Mouse (Mus musculus) cerebellum, adult 2 months (tissue): ENCODE measurements around the gene Upp2. TPM values are rescaled to one million over a fixed set of nuclear protein-coding genes. Genes with fewer than 3 reads are reported as not detected.

Experiments
- DNase-seq, 2 experiments: peaks; one replicate each; pipeline ENCODE4 v3.0.0; 2021
- H3K27ac ChIP-seq: fragments of 200-500 bp; 2 replicates; pipeline ENCODE4 v1.5.1; 2012; ENCODE audit warnings: low read length, control low read depth, inconsistent platforms; ENCODE audit not compliant: insufficient read depth
- H3K27me3 ChIP-seq: fragments of 200-500 bp; 2 replicates; pipeline ENCODE4 v1.6.1; 2012; ENCODE audit warnings: inconsistent platforms, mild to moderate bottlenecking, low read length, moderate library complexity; ENCODE audit not compliant: control insufficient read depth, insufficient read depth
- H3K4me1 ChIP-seq: fragments of 200-500 bp; 2 replicates; pipeline ENCODE4 v1.6.1; 2011; ENCODE audit warnings: low read length; ENCODE audit not compliant: control insufficient read depth, insufficient read depth
- H3K4me3 ChIP-seq: fragments of 200-500 bp; replicated peaks from 2 replicates; pipeline ENCODE3; 2011; ENCODE audit warnings: mild to moderate bottlenecking, low read depth, low read length, control low read depth; ENCODE audit not compliant: insufficient read depth
- CTCF ChIP-seq: fragments of 200-500 bp; IDR thresholded peaks from 2 replicates; pipeline ENCODE4 v1.5.1; 2011; ENCODE audit warnings: low read depth, mild to moderate bottlenecking, control low read depth, low read length, moderate library complexity, borderline replicate concordance; ENCODE audit not compliant: insufficient read depth
- POLR2A ChIP-seq: fragments of 200-500 bp; IDR thresholded peaks from 2 replicates; pipeline ENCODE4 v1.6.1; 2011; ENCODE audit warnings: low read length, control low read depth, borderline replicate concordance; ENCODE audit not compliant: insufficient read depth
- WGBS: fragments of 180-500 bp; shearing (Covaris S2); methylation state at CpG from one replicate; pipeline ENCODE4 v1.1.7; 2018; 5-methylcytosine and 5-hydroxymethylcytosine counted together
- polyA plus RNA-seq: library from polyadenylated mRNA; depleted of rRNA; stranded (reverse); fragments of >200 nt; gene quantifications from 2 replicates; pipeline ENCODE4 v1.2.3, GENCODE M21; 2012

The Upp2 gene
- polyA plus RNA-seq, 1 experiment = 38.2 TPM

DNA sequence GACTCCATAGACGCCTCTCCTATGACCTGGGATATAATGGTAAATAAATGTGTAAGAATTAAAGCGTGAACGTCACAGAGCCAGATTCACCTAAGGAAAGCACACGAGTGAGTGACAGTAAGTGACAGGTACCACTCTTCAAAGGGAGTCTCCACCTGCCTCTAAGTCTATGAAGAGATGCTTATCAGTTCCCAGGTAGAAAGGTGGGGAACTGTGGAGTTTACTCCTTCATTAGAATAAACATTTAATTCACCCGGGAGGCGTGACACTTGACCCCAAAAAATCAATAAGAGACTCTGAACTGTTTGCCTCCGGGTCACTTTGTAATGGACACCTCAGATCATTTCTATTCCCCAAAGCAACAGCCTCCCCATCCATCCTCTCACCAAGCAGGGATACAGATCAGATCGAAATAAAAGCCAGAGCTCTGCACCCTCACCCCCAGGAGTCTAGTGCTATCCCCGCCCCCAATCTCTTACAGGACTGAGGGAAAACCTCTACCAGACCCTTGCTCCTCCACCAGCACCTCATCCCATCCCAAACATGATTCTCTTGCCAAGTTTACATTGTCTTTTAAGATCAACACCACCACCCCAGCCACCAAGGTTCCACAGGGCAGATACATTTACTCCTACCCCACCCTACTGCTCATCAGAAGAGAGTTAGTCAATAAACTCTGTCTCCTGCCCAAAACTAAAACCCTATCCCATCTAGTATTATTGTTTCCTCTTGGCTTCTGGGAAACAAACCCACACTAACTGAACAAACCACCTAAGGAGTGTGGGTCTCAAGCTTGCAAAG is 9.9 kb upstream of the Upp2 start:
- 78% methylated on average over 9 of the region's 9 CpGs for WGBS
- no peak overlapping the region for H3K27ac ChIP-seq
- DNase-seq = no peak
- no peak overlapping the region for H3K4me3 ChIP-seq
- TF ChIP-seq POLR2A (no peak), CTCF (no peak)
- H3K4me1 ChIP-seq = no peaks in the 10 kb centered on the region
- no peaks in the 10 kb centered on the region for H3K27me3 ChIP-seq

DNA sequence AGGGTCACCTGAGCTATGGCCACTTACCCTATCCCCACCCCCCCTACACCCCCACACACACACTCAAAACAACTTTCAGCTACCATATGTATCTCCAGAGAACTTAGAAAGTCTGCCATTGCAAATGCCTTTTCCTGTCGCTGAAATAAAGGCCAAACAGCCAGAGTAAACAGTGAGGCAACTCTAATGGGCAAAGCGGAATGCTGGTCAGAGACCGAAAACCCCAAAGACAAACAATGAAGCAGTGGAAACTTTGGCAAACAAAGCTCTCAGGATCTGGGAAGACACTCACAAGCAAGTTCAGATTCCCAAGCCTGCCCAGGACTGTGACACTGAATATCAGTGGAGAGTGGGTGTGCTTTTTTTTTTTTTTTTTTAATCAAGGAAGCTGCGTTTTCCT is 5.0 kb upstream of the Upp2 start:
- Histone ChIP-seq H3K4me3 (no peak overlapping the region), H3K4me1 (peaks cover 9% of the 10 kb centered on the region), H3K27ac (no peak overlapping the region), H3K27me3 (no peaks in the 10 kb centered on the region)
- WGBS = 68% methylated on average over 4 of the region's 4 CpGs
- no peak for DNase-seq
- no peak for TF ChIP-seq POLR2A
- TF ChIP-seq CTCF = no peak

- Histone ChIP-seq H3K27ac (no peak overlapping the region), H3K4me1 (peaks cover 13% of the 10 kb centered on the region), H3K27me3 (no peaks in the 10 kb centered on the region), H3K4me3 (peak overlapping the region; percentile 47)
- peak; percentile 72 to 81 for DNase-seq
- 10% methylated on average over 6 of the region's 6 CpGs for WGBS
- TF ChIP-seq CTCF = no peak
- TF ChIP-seq POLR2A = no peak
These were observed 1.8 kb upstream of the Upp2 start for GRCm38 (mm10) chr2:58565267-58565666.

DNA sequence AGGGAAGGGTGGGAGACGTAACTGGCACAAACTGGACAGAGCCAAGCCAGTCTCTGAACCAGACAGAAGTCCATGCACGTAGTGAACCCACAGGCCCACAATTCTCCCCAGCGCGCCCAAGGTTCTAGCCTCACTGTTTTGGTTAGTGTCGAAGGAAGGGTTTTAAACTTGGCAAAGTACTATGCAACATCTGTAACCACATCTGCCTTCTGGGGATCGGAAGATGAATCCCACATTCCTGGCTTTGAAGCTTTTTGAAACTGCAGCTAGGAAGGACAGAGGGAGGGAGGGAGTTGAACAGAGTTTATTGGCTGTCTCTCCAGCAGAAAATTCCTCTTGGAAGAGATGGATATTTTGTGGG is 1.1 kb upstream of the Upp2 start:
- H3K4me3 ChIP-seq = peak overlapping the region; percentile 77
- peak in 1 of 2 experiments; percentile 53 for DNase-seq
- no peaks in the 10 kb centered on the region for H3K27me3 ChIP-seq
- no peak for TF ChIP-seq POLR2A
- no peak for TF ChIP-seq CTCF
- WGBS = 7% methylated on average over 6 of the region's 6 CpGs
- peak overlapping the region; percentile 76 for H3K27ac ChIP-seq
- H3K4me1 ChIP-seq = peaks cover 13% of the 10 kb centered on the region

DNA sequence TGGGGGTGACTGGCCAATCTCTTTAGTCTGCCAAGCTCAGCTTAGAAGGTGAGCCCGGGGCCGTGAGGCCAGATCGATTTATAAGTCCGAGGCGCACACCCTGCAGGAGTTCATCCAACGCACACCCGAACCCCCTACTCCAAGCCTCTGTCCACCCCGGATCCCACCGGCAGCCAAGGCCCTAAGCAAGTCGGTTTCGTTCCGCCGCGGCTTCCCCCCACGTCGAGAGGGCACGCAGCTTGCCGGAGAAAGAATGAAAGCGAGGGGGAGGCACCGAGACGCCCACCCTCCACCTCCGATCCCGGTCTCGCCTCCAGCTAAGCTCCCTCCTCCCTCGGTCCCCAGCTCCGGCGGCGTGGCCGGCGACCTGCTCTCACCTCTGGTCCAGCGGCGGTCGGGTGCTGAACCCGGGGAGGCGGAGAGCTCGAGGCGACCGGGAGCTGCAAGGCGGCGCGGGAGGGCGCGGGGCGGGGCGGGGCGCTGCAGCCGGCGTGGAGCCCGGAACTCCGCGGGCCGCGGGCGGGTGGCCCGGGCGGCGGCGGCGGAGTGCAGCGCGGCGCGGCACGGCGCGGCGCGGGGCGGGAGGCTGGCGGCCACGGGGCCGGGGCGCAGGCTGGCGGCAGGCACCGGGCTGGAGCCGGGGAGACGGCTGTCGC is 560 bp upstream of the Upp2 start:
- peak overlapping the region; percentile 91 for H3K4me3 ChIP-seq
- peak overlapping the region; percentile 76 for H3K27ac ChIP-seq
- H3K27me3 ChIP-seq = no peaks in the 10 kb centered on the region
- WGBS = 2% methylated on average over 78 of the region's 78 CpGs
- TF ChIP-seq POLR2A = no peak
- no peak for TF ChIP-seq CTCF
- H3K4me1 ChIP-seq = peaks cover 15% of the 10 kb centered on the region
- peak; percentile 73 to 77 for DNase-seq

- 5% methylated on average over 12 of the region's 12 CpGs for WGBS
- TF ChIP-seq CTCF (no peak), POLR2A (peak; percentile 3; the same call in 1 of the 2 replicates)
- peaks cover 14% of the 10 kb centered on the region for H3K4me1 ChIP-seq
- peak overlapping the region; percentile 91 for H3K4me3 ChIP-seq
- H3K27ac ChIP-seq = peak overlapping the region; percentile 80
- peak; percentile 41 to 56 for DNase-seq
- no peaks in the 10 kb centered on the region for H3K27me3 ChIP-seq
These were observed 995 bp downstream of the Upp2 start for GRCm38 (mm10) chr2:58567866-58568719.

DNA sequence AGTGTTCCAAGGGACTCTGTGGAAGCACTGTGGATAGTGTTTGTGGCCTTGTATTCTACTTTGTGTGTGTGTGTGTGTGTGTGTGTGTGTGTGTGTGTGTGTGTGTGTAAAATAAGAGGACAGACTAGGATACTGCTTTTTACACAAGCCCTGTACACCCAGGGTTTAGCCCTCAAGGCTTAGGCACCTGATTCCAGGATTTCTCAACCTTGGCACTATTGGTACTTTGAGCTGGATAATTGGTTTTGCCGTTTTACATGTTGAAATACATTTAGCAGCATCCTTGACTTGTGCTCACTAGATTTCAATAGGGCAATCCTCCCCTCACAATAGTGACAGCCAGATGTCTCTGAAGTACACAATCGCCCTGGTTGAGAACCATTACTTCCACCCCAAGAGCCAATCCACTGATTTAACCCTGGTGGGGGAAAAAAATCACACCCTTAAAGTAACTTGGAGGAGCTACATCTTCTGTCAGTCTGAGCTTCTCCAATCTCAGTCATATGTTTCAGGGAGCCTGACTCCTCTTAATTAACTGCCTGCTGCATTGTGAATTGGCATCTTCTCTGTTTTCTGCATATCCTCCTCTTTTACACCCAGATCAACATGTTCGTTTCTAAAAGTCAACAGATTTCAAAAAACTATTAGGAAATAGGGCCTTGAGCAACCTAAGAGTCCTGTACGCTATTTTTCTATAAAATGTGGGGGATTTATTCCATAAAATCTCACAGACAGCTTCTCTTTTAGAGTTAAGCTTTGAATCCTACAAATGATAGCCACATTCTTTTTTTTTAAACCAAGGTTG is 1.9 kb downstream of the Upp2 start:
- DNase-seq = peak in 1 of 2 experiments; percentile 19
- Histone ChIP-seq H3K27ac (peak overlapping the region; percentile 80), H3K4me3 (peak overlapping the region; percentile 91), H3K27me3 (no peaks in the 10 kb centered on the region), H3K4me1 (peaks cover 12% of the 10 kb centered on the region)
- TF ChIP-seq CTCF (no peak), POLR2A (no peak)
- whole genome bisulfite sequencing = 54% methylated on average over 4 of the region's 4 CpGs
